Mouse (Mus musculus): ENCODE results near the gene Cd40. TPM values are rescaled to one million over a fixed set of nuclear protein-coding genes. Genes with fewer than 3 reads are reported as not detected.

The Cd40 gene
- polyA plus RNA-seq (2015; fragmentation: Nextera tagmentation; extraction: Ambion mirVana): 7.8 and 9.2 TPM in 2 replicates

DNA sequence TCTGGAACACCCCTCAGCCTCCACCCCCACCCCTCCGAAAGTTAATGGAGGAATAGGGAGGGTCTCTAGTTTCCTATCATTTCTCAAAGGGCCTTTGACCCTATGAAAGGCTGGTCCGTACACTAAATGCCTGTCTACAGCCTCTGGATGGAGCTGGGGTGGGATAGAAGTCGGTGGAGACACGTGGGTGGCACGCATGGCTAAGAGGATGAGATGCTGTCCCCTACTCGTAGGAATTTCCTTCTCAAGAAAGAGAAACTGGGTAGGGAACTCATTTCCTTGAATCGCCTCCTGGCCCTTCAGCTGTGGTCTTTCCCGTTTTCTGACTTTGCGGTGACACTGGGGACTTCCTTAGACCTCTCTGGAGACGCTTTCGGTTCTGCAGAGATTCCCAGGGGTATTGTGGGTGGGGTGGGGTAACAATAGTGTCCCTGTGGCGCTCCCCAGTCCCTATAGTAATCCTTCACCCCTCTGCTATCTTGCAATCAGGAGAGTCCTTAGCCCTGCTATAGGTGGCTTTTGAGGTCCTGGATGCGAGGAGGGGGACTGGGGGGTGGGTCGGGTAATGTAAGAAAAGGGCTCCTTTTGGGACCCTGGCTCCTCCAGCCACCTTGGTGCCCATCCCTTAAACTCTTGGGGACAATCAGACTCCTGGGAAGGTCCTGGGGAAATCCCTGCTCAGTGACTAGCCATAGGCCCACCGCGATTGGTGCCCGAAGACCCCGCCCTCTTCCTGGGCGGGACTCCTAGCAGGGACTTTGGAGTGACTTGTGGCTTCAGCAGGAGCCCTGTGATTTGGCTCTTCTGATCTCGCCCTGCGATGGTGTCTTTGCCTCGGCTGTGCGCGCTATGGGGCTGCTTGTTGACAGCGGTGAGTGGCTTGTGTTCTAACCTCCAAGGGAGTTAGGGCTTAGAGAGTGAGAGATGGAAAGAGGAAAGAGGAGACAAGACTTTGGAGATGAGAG, at the start of gene Cd40:
Gene Cd40 (plus strand): TSS at position 740 of the 965 bp plus-strand sequence.
- peak within 1 kb of the TSS; percentile 62 for H3K4me2 ChIP-seq (ENCODE audit: low read depth, low read length)
- H3K4me1 ChIP-seq (ENCODE audit: control insufficient read depth, insufficient read depth, low read length): peaks cover 6% of the 10 kb centered on the region; the same call in 1 of the 2 replicates
- peak within 1 kb of the TSS; percentile 42 for H3K9ac ChIP-seq (ENCODE audit: low read length)
- peaks cover 10% of the 10 kb centered on the region for H3K27me3 ChIP-seq (ENCODE audit: control insufficient read depth, insufficient read depth, low read length)
- ATAC-seq (replicated peaks; ENCODE audit: extremely low read depth, insufficient read depth, low FRiP score): peak; percentile 80
- H3K27ac ChIP-seq (ENCODE audit: low read length): no peak within 1 kb of the TSS
- peak within 1 kb of the TSS; percentile 46 for H3K4me3 ChIP-seq (ENCODE audit: low read length)
- no peaks in the 10 kb centered on the region for H3K9me3 ChIP-seq (replicated peaks; ENCODE audit: control insufficient read depth, low read length)
- H3K36me3 ChIP-seq (ENCODE audit: control insufficient read depth, insufficient read depth): no peaks in the 10 kb centered on the region
- WGBS: 6% methylated on average over 25 of the region's 25 CpGs

GRCm38 (mm10) chr2:165006813-165007212, 48.6 kb upstream of the Cd40 start:
- peaks cover 85% of the 10 kb centered on the region for H3K36me3 ChIP-seq (ENCODE audit: control insufficient read depth, insufficient read depth)
- ATAC-seq (replicated peaks; ENCODE audit: extremely low read depth, insufficient read depth, low FRiP score): no peak
- H3K4me2 ChIP-seq (ENCODE audit: low read depth, low read length): no peak overlapping the region
- WGBS: 89% methylated on average over 4 of the region's 4 CpGs
- H3K27me3 ChIP-seq (ENCODE audit: control insufficient read depth, insufficient read depth, low read length): no peaks in the 10 kb centered on the region
- no peak overlapping the region for H3K27ac ChIP-seq (ENCODE audit: low read length)
- H3K4me3 ChIP-seq (ENCODE audit: low read length): no peak overlapping the region
- no peaks in the 10 kb centered on the region for H3K4me1 ChIP-seq (ENCODE audit: control insufficient read depth, insufficient read depth, low read length)
- H3K9me3 ChIP-seq (replicated peaks; ENCODE audit: control insufficient read depth, low read length): no peaks in the 10 kb centered on the region
- H3K9ac ChIP-seq (ENCODE audit: low read length): no peak overlapping the region

GRCm38 (mm10) chr2:165007986-165008385, 47.4 kb upstream of the Cd40 start:
- Histone ChIP-seq H3K27me3 (ENCODE audit: control insufficient read depth, insufficient read depth, low read length) (no peaks in the 10 kb centered on the region), H3K9me3 (replicated peaks; ENCODE audit: control insufficient read depth, low read length) (no peaks in the 10 kb centered on the region), H3K27ac (ENCODE audit: low read length) (no peak overlapping the region), H3K9ac (ENCODE audit: low read length) (no peak overlapping the region), H3K4me3 (ENCODE audit: low read length) (no peak overlapping the region), H3K4me2 (ENCODE audit: low read depth, low read length) (no peak overlapping the region), H3K4me1 (ENCODE audit: control insufficient read depth, insufficient read depth, low read length) (no peaks in the 10 kb centered on the region), H3K36me3 (ENCODE audit: control insufficient read depth, insufficient read depth) (peaks cover 87% of the 10 kb centered on the region)
- ATAC-seq (replicated peaks; ENCODE audit: extremely low read depth, insufficient read depth, low FRiP score): no peak
- WGBS: 97% methylated on average over 1 of the region's 1 CpGs

DNA sequence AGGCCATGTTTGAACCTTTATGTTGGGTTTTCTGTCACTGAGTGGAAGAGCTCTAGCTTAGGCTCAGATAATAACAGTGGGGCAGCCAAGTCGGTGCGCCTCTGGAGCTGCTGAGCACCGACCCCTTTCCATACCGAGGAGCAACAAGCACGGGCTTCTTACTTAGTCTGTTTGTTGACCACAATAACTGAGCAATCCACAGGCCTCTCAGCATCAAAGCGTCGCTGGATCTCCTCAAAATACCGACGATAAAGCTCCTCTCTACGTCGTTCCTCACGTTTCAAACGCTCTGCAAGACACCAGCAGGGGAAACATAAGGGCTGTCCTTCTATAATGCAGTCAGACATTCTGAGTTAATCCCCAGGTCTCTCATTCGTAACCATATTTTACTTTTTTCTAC, 46.3 kb upstream of the Cd40 start:
- no peak for ATAC-seq (replicated peaks; ENCODE audit: extremely low read depth, insufficient read depth, low FRiP score)
- no peak overlapping the region for H3K9ac ChIP-seq (ENCODE audit: low read length)
- WGBS: 94% methylated on average over 14 of the region's 14 CpGs
- no peak overlapping the region for H3K27ac ChIP-seq (ENCODE audit: low read length)
- H3K27me3 ChIP-seq (ENCODE audit: control insufficient read depth, insufficient read depth, low read length): no peaks in the 10 kb centered on the region
- H3K9me3 ChIP-seq (replicated peaks; ENCODE audit: control insufficient read depth, low read length): no peaks in the 10 kb centered on the region
- H3K4me3 ChIP-seq (ENCODE audit: low read length): no peak overlapping the region
- H3K36me3 ChIP-seq (ENCODE audit: control insufficient read depth, insufficient read depth): peaks cover 79% of the 10 kb centered on the region
- H3K4me2 ChIP-seq (ENCODE audit: low read depth, low read length): no peak overlapping the region
- H3K4me1 ChIP-seq (ENCODE audit: control insufficient read depth, insufficient read depth, low read length): no peaks in the 10 kb centered on the region

DNA sequence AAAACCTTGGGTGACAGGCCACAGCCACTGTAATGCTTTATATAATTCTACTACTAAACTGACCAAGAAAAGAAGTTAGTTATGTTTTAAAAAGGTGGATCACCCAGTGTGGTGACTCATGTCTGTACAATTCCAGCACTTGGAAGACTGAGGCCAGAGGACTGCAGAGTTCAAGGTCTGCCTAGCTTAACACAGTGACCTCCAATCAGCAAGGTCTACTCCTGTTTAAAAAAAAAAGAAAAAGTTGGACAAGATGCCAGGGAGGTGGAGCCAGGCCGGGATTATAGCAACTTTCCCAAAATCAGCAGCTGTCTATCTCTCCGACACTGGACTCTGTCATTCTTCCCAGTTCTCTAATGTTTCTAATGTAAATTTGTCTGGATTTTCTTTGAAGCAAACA, 45.8 kb upstream of the Cd40 start:
- Histone ChIP-seq H3K36me3 (ENCODE audit: control insufficient read depth, insufficient read depth) (peaks cover 76% of the 10 kb centered on the region), H3K4me1 (ENCODE audit: control insufficient read depth, insufficient read depth, low read length) (no peaks in the 10 kb centered on the region), H3K9me3 (replicated peaks; ENCODE audit: control insufficient read depth, low read length) (no peaks in the 10 kb centered on the region), H3K9ac (ENCODE audit: low read length) (no peak overlapping the region), H3K27me3 (ENCODE audit: control insufficient read depth, insufficient read depth, low read length) (no peaks in the 10 kb centered on the region), H3K4me3 (ENCODE audit: low read length) (no peak overlapping the region), H3K4me2 (ENCODE audit: low read depth, low read length) (no peak overlapping the region), H3K27ac (ENCODE audit: low read length) (no peak overlapping the region)
- WGBS: 80% methylated on average over 2 of the region's 2 CpGs
- no peak for ATAC-seq (replicated peaks; ENCODE audit: extremely low read depth, insufficient read depth, low FRiP score)

DNA sequence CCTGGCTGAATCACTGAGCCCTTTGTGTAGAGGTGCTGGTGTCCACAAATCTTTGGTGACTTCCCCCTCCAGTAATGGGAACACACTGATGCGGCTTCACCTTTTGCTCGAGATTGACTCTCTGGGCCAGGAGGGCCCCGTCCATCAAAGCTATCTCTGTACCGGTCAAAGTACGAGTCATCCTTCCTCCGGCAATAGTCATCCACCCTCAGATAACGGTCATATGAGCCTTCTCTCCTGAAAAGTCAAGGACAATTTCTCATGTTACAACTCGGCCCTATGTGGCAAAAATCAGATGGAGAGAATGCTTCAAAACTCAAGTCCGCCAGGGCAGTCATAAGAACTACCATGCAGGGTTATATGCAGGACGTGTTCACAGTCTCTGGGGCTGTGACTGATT, 45.1 kb upstream of the Cd40 start:
- no peak overlapping the region for H3K27ac ChIP-seq (ENCODE audit: low read length)
- 69% methylated on average over 10 of the region's 10 CpGs for WGBS
- H3K9me3 ChIP-seq (replicated peaks; ENCODE audit: control insufficient read depth, low read length): no peaks in the 10 kb centered on the region
- no peak for ATAC-seq (replicated peaks; ENCODE audit: extremely low read depth, insufficient read depth, low FRiP score)
- H3K27me3 ChIP-seq (ENCODE audit: control insufficient read depth, insufficient read depth, low read length): no peaks in the 10 kb centered on the region
- no peak overlapping the region for H3K9ac ChIP-seq (ENCODE audit: low read length)
- H3K36me3 ChIP-seq (ENCODE audit: control insufficient read depth, insufficient read depth): peaks cover 68% of the 10 kb centered on the region
- no peaks in the 10 kb centered on the region for H3K4me1 ChIP-seq (ENCODE audit: control insufficient read depth, insufficient read depth, low read length)
- no peak overlapping the region for H3K4me3 ChIP-seq (ENCODE audit: low read length)
- no peak overlapping the region for H3K4me2 ChIP-seq (ENCODE audit: low read depth, low read length)

DNA sequence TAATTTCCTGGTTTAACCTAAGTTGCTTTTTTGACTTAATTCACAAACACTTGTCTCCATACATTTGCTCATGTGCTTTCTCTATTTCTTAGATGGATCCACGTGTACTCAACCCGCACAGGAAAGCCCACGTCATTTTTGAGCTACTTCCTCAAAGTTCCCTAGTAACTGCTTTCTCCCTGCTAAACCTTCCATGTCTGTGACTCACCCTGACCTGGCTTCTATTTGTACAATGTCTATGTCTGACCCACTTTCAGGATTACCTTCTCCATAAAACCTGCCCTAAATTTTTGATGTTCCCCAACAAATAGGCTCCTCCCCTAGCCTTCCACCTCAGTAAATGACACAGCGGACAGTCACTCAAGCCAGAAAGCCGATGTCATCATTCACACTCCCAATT, 40.5 kb upstream of the Cd40 start:
- H3K27me3 ChIP-seq (ENCODE audit: control insufficient read depth, insufficient read depth, low read length): no peaks in the 10 kb centered on the region
- no peak overlapping the region for H3K27ac ChIP-seq (ENCODE audit: low read length)
- 84% methylated on average over 5 of the region's 5 CpGs for WGBS
- H3K4me2 ChIP-seq (ENCODE audit: low read depth, low read length): no peak overlapping the region
- no peak overlapping the region for H3K4me3 ChIP-seq (ENCODE audit: low read length)
- peaks cover 40% of the 10 kb centered on the region for H3K36me3 ChIP-seq (ENCODE audit: control insufficient read depth, insufficient read depth)
- H3K9me3 ChIP-seq (replicated peaks; ENCODE audit: control insufficient read depth, low read length): no peaks in the 10 kb centered on the region
- no peak for ATAC-seq (replicated peaks; ENCODE audit: extremely low read depth, insufficient read depth, low FRiP score)
- H3K4me1 ChIP-seq (ENCODE audit: control insufficient read depth, insufficient read depth, low read length): no peaks in the 10 kb centered on the region
- no peak overlapping the region for H3K9ac ChIP-seq (ENCODE audit: low read length)

GRCm38 (mm10) chr2:165020490-165020889, 34.9 kb upstream of the Cd40 start:
- H3K4me2 ChIP-seq (ENCODE audit: low read depth, low read length): no peak overlapping the region
- no peaks in the 10 kb centered on the region for H3K27me3 ChIP-seq (ENCODE audit: control insufficient read depth, insufficient read depth, low read length)
- no peak overlapping the region for H3K9ac ChIP-seq (ENCODE audit: low read length)
- peaks cover 18% of the 10 kb centered on the region for H3K36me3 ChIP-seq (ENCODE audit: control insufficient read depth, insufficient read depth)
- H3K9me3 ChIP-seq (replicated peaks; ENCODE audit: control insufficient read depth, low read length): no peaks in the 10 kb centered on the region
- no peak overlapping the region for H3K4me3 ChIP-seq (ENCODE audit: low read length)
- ATAC-seq (replicated peaks; ENCODE audit: extremely low read depth, insufficient read depth, low FRiP score): no peak
- H3K27ac ChIP-seq (ENCODE audit: low read length): no peak overlapping the region
- no peaks in the 10 kb centered on the region for H3K4me1 ChIP-seq (ENCODE audit: control insufficient read depth, insufficient read depth, low read length)
- WGBS: 84% methylated on average over 3 of the region's 3 CpGs

- H3K4me2 ChIP-seq (ENCODE audit: low read depth, low read length): no peak overlapping the region
- 77% methylated on average over 1 of the region's 1 CpGs for WGBS
- H3K27me3 ChIP-seq (ENCODE audit: control insufficient read depth, insufficient read depth, low read length): no peaks in the 10 kb centered on the region
- H3K4me3 ChIP-seq (ENCODE audit: low read length): no peak overlapping the region
- no peak for ATAC-seq (replicated peaks; ENCODE audit: extremely low read depth, insufficient read depth, low FRiP score)
- peaks cover 7% of the 10 kb centered on the region for H3K36me3 ChIP-seq (ENCODE audit: control insufficient read depth, insufficient read depth)
- H3K9me3 ChIP-seq (replicated peaks; ENCODE audit: control insufficient read depth, low read length): no peaks in the 10 kb centered on the region
- H3K9ac ChIP-seq (ENCODE audit: low read length): no peak overlapping the region
- H3K27ac ChIP-seq (ENCODE audit: low read length): no peak overlapping the region
- H3K4me1 ChIP-seq (ENCODE audit: control insufficient read depth, insufficient read depth, low read length): peaks cover 6% of the 10 kb centered on the region; the same call in 1 of the 2 replicates
Measured at GRCm38 (mm10) chr2:165027163-165027562, 28.3 kb upstream of the Cd40 start.

Data from heart, embryonic 16.5 days (tissue).